Mouse (Mus musculus) effector memory CD4-positive, alpha-beta T cell, adult 5 months (primary cell): ENCODE results near the gene Sfxn4. TPM values are rescaled to one million over a fixed set of nuclear protein-coding genes. Genes with fewer than 3 reads are reported as not detected.

Experiments used
- polyA plus RNA-seq: library from polyadenylated mRNA; unstranded; fragments of 100-300 nt; shearing (Covaris generic); gene quantifications from one replicate; pipeline ENCODE4 v1.2.1, GENCODE M21; 2017

Sfxn4 gene
- polyA plus RNA-seq, result 3.5 TPM

GRCm38 (mm10) chr19:60860868-60861700 lies at the start of gene Sfxn4:
Sfxn4 (minus strand) TSS chr19:60861479.

GRCm38 (mm10) chr19:60889714-60890315 lies 28.5 kb upstream of the Sfxn4 start, which contains the start of gene Grk5:
Grk5 (plus strand) TSS chr19:60889749.

GRCm38 (mm10) chr19:60874064-60874694 lies 12.9 kb upstream of the Sfxn4 start, which contains the start of gene Prdx3:
Prdx3 (minus strand) TSS chr19:60874556.

GRCm38 (mm10) chr19:60811098-60812035 lies 49.9 kb downstream of the Sfxn4 start, which contains the start of gene Fam45a:
Fam45a (plus strand) TSS chr19:60811585.

DNA sequence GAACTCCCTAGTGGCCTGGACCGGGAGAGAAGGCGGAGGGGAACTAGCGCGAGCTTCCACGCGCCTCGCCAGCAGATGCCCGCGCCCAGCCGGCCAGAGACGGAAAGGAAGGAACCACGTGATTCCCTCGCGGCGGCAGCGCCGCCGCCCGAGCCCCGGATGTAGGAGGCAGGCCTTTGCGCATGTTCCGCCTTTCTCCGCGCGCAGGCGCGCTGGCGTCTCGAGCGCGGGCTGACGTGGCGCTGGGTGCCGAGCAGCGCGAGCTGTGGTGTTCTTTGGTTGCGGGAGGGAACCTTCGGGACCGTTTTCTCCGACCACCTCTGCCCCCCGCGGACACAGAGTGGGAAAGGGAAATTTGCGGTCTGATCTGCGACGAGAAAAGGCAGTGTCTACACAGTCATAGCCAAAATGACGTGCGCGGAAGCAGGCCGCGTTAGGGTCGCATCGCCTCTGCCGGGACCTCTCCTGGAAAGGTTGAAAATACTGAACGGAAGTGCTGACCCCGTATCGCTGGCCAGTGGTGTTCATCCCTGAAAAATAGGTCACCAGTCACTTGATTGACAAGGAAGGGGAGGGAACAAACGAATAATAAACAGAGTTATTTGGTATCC lies 70.6 kb downstream of the Sfxn4 start, which contains the start of gene Eif3a:
TSS of gene Eif3a (minus strand) at position 108 of the 611 bp plus-strand sequence.

Other genes with a start within 250 kb of the Sfxn4 start
- 8.1 TPM for gene Nanos1, start 105.5 kb downstream of the Sfxn4 start, polyA plus RNA-seq
- 129 TPM for gene Eif3a, start 70.8 kb downstream of the Sfxn4 start, polyA plus RNA-seq
- 25.9 TPM for gene Fam45a, start 49.9 kb downstream of the Sfxn4 start, polyA plus RNA-seq
- gene Prdx3, start 13.1 kb upstream of the Sfxn4 start, polyA plus RNA-seq, result 62.5 TPM
- gene Grk5, start 28.3 kb upstream of the Sfxn4 start, polyA plus RNA-seq, result 2.7 TPM